Mouse (Mus musculus) erythroblast, embryonic 14.5 days (primary cell): ENCODE measurements around the gene 1700001O22Rik.

Source experiments
- GATA1 ChIP-seq: IDR thresholded peaks from 2 replicates; pipeline ENCODE4 v1.6.1; 2012; ENCODE audit warnings: low read length, inconsistent platforms, mixed read lengths
- TAL1 ChIP-seq: IDR thresholded peaks from 3 replicates; pipeline ENCODE4 v1.6.1; 2012; ENCODE audit warnings: low read length, inconsistent platforms, mixed read lengths

- no peak for TF ChIP-seq TAL1
- no peak for TF ChIP-seq GATA1
Observed at GRCm38 (mm10) chr2:30779241-30779640, 24.2 kb downstream of the 1700001O22Rik start.
